Mouse (Mus musculus) brain, embryonic 14.5 days (tissue): ENCODE data around the gene Fam222a.

Experiments
- CTCF ChIP-seq: fragments of 200-500 bp; IDR thresholded peaks from 2 replicates; pipeline ENCODE4 v1.5.1; 2012; ENCODE audit warnings: inconsistent platforms, mild to moderate bottlenecking, moderate library complexity, borderline replicate concordance; ENCODE audit not compliant: insufficient read depth, insufficient read length; ENCODE audit errors: extremely low read depth
- POLR2A ChIP-seq: fragments of 200-500 bp; IDR thresholded peaks from 2 replicates; pipeline ENCODE4 v1.6.1; 2012; ENCODE audit warnings: mild to moderate bottlenecking, inconsistent platforms, borderline replicate concordance; ENCODE audit not compliant: poor library complexity, insufficient read depth, insufficient read length, severe bottlenecking; ENCODE audit errors: extremely low read depth

GRCm38 (mm10) chr5:114581486-114581885 is 13.7 kb downstream of the Fam222a start:
- TF ChIP-seq CTCF (no peak), POLR2A (no peak)
